Mouse (Mus musculus): Measurements from ENCODE around the gene Rbm38.

GRCm38 (mm10) chr2:172974701-172975100 is 45.6 kb upstream of the Rbm38 start:
- no peak for TF ChIP-seq POLR2A (IDR thresholded peaks at IDR 0.05; ENCODE audit: borderline replicate concordance, extremely low read depth, insufficient read depth, insufficient read length, poor library complexity, severe bottlenecking)
- no peak for TF ChIP-seq CTCF (IDR thresholded peaks at IDR 0.05; ENCODE audit: borderline replicate concordance, extremely low read depth, insufficient read depth, insufficient read length)
